Mouse (Mus musculus) ES-Bruce4 (cell line): Measurements from ENCODE around the gene Ccdc71.

Experiments used
- CTCF ChIP-seq: IDR thresholded peaks from one replicate; pipeline ENCODE4 v1.8.1; 2011; ENCODE audit warnings: low read depth, low read length
- EP300 ChIP-seq: IDR thresholded peaks from 2 replicates; pipeline ENCODE4 v1.6.1; 2011; ENCODE audit warnings: low read depth, low read length; ENCODE audit not compliant: insufficient read depth
- POLR2A ChIP-seq: IDR thresholded peaks from one replicate; pipeline ENCODE4 v1.8.1; 2011; ENCODE audit warnings: low read length; ENCODE audit not compliant: insufficient read depth

- TF ChIP-seq CTCF (no peak), POLR2A (no peak), EP300 (no peak)
Observed at GRCm38 (mm10) chr9:108454429-108454828, 5.9 kb upstream of the Ccdc71 start.
